Mouse (Mus musculus) liver, embryonic 14.5 days (tissue): ENCODE measurements around the gene Smyd5.

Experiments used
- CTCF ChIP-seq: IDR thresholded peaks from 2 replicates; pipeline ENCODE4 v1.5.1; 2016; ENCODE audit warnings: antibody characterized with exemption, low read depth, control low read depth
- EP300 ChIP-seq: IDR thresholded peaks from 2 replicates; pipeline ENCODE4 v1.6.1; 2016; ENCODE audit warnings: antibody characterized with exemption, low read depth

GRCm38 (mm10) chr6:85409003-85409402 lies 22.8 kb upstream of the Smyd5 start:
- TF ChIP-seq CTCF (no peak), EP300 (no peak)
